Mouse (Mus musculus): Measurements from ENCODE around the gene Gm30191.

The Gm30191 gene

GRCm38 (mm10) chr4:134246719-134247258, at the start of gene Gm30191:
Gene Gm30191, plus strand, starts transcription at chr4:134246935.
- DNase-seq (ENCODE audit: low read depth, low spot score): no peak

- DNase-seq (ENCODE audit: low read depth, low spot score): peak; percentile 64
Observed at GRCm38 (mm10) chr4:134199371-134199770, 47.4 kb upstream of the Gm30191 start.

GRCm38 (mm10) chr4:134202904-134203303, 43.8 kb upstream of the Gm30191 start, which contains the start of gene Gm7534:
Gene Gm7534, minus strand, starts transcription at chr4:134203004.
- DNase-seq (ENCODE audit: low read depth, low spot score): no peak

- no peak for DNase-seq (ENCODE audit: low read depth, low spot score)
Observed at GRCm38 (mm10) chr4:134203340-134203896, 43.3 kb upstream of the Gm30191 start.

GRCm38 (mm10) chr4:134206488-134207053, 40.2 kb upstream of the Gm30191 start:
- DNase-seq (ENCODE audit: low read depth, low spot score): no peak

- no peak for DNase-seq (ENCODE audit: low read depth, low spot score)
Observed at GRCm38 (mm10) chr4:134222793-134223600, 23.7 kb upstream of the Gm30191 start.

- no peak for DNase-seq (ENCODE audit: low read depth, low spot score)
Observed at GRCm38 (mm10) chr4:134227194-134227593, 19.5 kb upstream of the Gm30191 start, which contains the start of gene Catsper4. Gene Catsper4, minus strand, starts transcription at chr4:134227383.

GRCm38 (mm10) chr4:134230431-134230830, 16.3 kb upstream of the Gm30191 start:
- DNase-seq (ENCODE audit: low read depth, low spot score): no peak

- no peak for DNase-seq (ENCODE audit: low read depth, low spot score)
Observed at GRCm38 (mm10) chr4:134234876-134235275, 11.9 kb upstream of the Gm30191 start.

- DNase-seq (ENCODE audit: low read depth, low spot score): no peak
Observed at GRCm38 (mm10) chr4:134237582-134238278, 9.0 kb upstream of the Gm30191 start.

- peak; percentile 23 for DNase-seq (ENCODE audit: low read depth, low spot score)
Observed at GRCm38 (mm10) chr4:134238279-134238651, 8.5 kb upstream of the Gm30191 start, which contains the start of gene Cnksr1. Gene Cnksr1, minus strand, starts transcription at chr4:134238399.

- DNase-seq (ENCODE audit: low read depth, low spot score): no peak
Observed at GRCm38 (mm10) chr4:134238686-134239085, 8.0 kb upstream of the Gm30191 start.

GRCm38 (mm10) chr4:134243516-134244250, 3.1 kb upstream of the Gm30191 start, which contains the start of gene E130218I03Rik:
Gene E130218I03Rik, plus strand, starts transcription at chr4:134243662.
- DNase-seq (ENCODE audit: low read depth, low spot score): no peak

- peak; percentile 94 for DNase-seq (ENCODE audit: low read depth, low spot score)
Observed at GRCm38 (mm10) chr4:134245148-134245843, 1.4 kb upstream of the Gm30191 start, which contains the start of gene Zfp593. Gene Zfp593, minus strand, starts transcription at chr4:134245592.

- DNase-seq (ENCODE audit: low read depth, low spot score): peak; percentile 63
Observed at GRCm38 (mm10) chr4:134246256-134246655, 479 bp upstream of the Gm30191 start.

GRCm38 (mm10) chr4:134249651-134250050, 2.9 kb downstream of the Gm30191 start:
- DNase-seq (ENCODE audit: low read depth, low spot score): peak; percentile 59

- peak; percentile 25 for DNase-seq (ENCODE audit: low read depth, low spot score)
Observed at GRCm38 (mm10) chr4:134250116-134250929, 3.6 kb downstream of the Gm30191 start.

- DNase-seq (ENCODE audit: low read depth, low spot score): no peak
Observed at GRCm38 (mm10) chr4:134250930-134251240, 4.2 kb downstream of the Gm30191 start.
